Mouse (Mus musculus) gastrocnemius, postnatal 4 days (tissue): ENCODE measurements around the gene Impg1. TPM values are rescaled to one million over a fixed set of nuclear protein-coding genes. Genes with fewer than 3 reads are reported as not detected.

Experiments used
- DNase-seq, 2 experiments: peaks; one replicate each; pipeline ENCODE4 v3.0.0; 2021 to 2022; ENCODE audit warnings: low spot score in 2 of 2, mixed read lengths in 2 of 2
- total RNA-seq, 2 experiments: library from RNA; stranded (reverse); gene quantifications; 2 replicates each; pipeline ENCODE4 v1.2.3; 2021

Impg1 gene
- total RNA-seq, 2 experiments from 2014 or later, result 0.12 to 0.13 TPM

- no peak for DNase-seq
These were observed 180.6 kb downstream of the Impg1 start for GRCm38 (mm10) chr9:80284539-80285174.

- no peak for DNase-seq
These were observed 182.9 kb downstream of the Impg1 start for GRCm38 (mm10) chr9:80282426-80282825.

DNA sequence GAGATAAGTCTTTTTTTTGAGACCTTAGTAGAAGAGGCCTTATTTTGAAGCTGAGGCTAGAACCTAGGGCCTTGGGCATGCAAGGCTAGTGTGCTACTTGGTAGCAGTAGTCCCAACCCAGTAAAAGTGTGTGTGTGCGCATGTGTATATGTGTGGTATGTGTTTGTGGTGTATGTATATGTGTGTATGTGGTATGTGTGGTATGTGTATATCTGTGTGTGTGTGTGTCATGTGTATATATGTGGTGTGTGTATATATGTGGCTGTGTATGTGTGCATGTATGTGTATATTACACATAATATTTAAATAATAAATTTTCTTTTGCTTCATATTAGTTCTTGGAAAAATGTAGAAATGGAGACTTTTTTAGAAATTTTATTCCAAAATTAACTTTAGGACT, 184.6 kb downstream of the Impg1 start:
- no peak for DNase-seq

DNA sequence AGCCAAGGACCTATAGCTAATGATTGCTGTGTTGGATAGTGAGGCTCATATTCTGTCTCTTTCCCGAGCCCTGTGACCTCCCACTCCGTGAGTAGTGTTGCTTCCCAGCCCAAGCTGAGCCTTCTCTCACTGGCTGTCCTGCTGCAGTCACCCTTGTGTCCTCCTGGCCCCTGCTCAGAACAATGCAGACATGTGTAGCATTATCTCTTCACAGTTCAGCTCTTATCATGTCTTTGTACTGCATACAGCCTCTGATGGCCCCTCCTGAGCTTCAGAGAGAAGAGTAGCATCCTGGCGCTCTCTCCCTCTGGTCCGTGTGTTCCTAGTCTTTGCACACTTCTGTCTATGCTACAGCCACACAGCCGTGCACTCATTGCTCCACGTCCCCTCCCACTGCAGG, 187.5 kb downstream of the Impg1 start:
- DNase-seq, result no peak

DNA sequence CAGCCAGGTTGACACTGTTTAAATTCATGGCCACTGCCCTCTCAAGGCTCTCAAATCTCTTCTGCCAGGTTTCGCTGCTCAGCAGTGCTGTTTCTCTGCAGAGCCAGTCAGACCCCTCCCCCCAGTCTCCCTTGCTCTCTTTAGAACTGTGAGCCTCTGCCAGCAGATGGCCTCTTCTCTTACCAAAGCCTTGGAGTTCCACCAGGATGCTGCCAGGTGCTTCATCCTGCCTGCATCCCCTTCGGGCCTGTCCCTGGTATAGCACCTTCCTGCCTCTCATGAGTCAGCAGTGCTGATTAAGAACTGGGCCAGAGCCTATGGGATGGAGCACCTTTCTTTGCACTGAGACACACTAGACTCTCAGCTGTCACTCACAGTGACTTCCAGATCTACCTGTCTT, 188.1 kb downstream of the Impg1 start:
- DNase-seq, result no peak

DNA sequence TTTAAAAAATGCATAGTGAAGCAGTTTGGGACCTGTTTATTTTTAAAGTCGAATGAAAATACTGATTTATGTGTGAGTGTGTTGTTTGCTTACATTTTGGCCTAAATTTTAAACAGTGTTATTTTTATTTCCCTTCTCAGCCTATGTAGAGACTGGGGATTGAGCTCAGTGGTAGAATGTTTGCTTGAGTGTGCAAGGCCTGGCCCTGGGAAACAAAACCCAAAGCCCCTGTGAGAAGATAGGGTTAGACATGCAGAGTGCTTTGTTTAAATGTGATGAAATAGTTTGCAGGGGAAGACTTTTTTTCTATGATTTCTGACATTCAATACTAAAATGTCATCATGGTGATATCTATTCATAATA, 189.5 kb downstream of the Impg1 start:
- no peak for DNase-seq

- DNase-seq, result no peak
These were observed 190.1 kb downstream of the Impg1 start for GRCm38 (mm10) chr9:80275053-80275771.

DNA sequence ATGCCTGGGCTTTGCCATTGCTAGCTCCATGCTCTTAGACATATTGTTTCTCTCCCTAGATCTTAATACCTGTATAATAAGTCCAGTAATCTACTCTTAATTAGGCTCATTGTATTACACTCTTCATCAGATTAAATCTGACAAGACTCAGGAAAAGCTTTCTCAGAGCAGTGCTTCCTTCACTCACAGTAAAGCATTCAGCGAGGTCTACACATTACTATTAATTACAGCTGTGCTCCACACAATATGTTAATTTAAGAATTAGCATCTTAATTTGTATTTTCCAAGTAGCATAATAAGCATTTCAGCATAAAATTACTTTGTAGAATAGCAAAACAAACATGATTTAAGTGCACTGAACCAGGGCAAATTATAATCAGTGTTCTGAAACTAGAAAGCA, 192.3 kb downstream of the Impg1 start:
- DNase-seq, result no peak

GRCm38 (mm10) chr9:80269596-80269995, 195.7 kb downstream of the Impg1 start:
- no peak for DNase-seq

GRCm38 (mm10) chr9:80266507-80266906, 198.8 kb downstream of the Impg1 start:
- no peak for DNase-seq

DNA sequence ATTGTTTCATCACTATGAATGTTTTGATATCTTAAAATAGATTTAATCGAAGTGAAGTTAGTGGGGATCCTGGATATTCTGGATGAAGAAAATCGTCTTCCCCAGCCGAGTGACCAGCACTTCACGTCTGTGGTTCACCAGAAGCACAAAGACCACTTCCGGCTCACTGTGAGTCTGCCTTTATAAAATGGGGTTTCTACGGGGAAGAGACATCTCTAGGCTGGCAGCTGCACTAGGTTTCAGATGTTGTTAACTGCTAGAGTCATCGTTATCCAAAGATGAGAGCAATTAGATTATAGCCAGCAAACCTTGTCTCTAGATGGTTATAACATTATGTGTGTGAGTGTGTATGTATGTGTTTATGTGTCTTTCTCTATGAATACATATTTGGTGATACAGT, 199.2 kb downstream of the Impg1 start:
- no peak for DNase-seq
